Comparison of ENCODE assay signal across 8 mouse cellular contexts in genomic region chr4:45528355-45529198, GRCm38 (mm10). TPM values are rescaled to one million over a fixed set of nuclear protein-coding genes. Genes with fewer than 3 reads are reported as not detected.
DNase-seq lines count a peak whose midpoint lies in the region; ATAC-seq and TF ChIP-seq lines count a peak whose summit lies in the region.

No protein-coding gene starts in this region.

- no peak for ATAC-seq in hindbrain, embryonic 11.5 days (ENCODE audit: low FRiP score)
- no peak for ATAC-seq in liver, embryonic 11.5 days (replicated peaks; ENCODE audit: low FRiP score)

- DNase-seq in 3T3-L1 (ENCODE audit: low read depth, low spot score): peak; percentile 23
- peak; percentile 57 for DNase-seq in hindbrain, embryonic 11.5 days (ENCODE audit: low spot score)
- no peak for DNase-seq in liver, embryonic 11.5 days (ENCODE audit: low spot score)
- DNase-seq in yolk sac, embryonic 10.5 days (ENCODE audit: low spot score): peak; percentile 39
- no peak for DNase-seq in layer of hippocampus, adult 9-11 months
- no peak for DNase-seq in thymus, adult 18-20 months
- no peak for DNase-seq in left cerebral cortex, postnatal 36 days (ENCODE audit: low spot score in 2 of 2)

- peaks cover 8% of the 10 kb centered on the region; the same call in 1 of the 2 replicates for H3K27me3 ChIP-seq in hindbrain, embryonic 11.5 days (ENCODE audit: control insufficient read depth, insufficient read depth, low read length)
- peaks cover 4% of the 10 kb centered on the region; the same call in 1 of the 2 replicates for H3K27me3 ChIP-seq in liver, embryonic 11.5 days (replicated peaks; ENCODE audit: control insufficient read depth, insufficient read depth, low read length)

- H3K4me1 ChIP-seq in bone marrow, adult 2 months (ENCODE audit: control insufficient read depth, insufficient read depth, low read length): peaks cover 2% of the 10 kb centered on the region; the same call in 1 of the 2 replicates
- peaks cover 12% of the 10 kb centered on the region for H3K4me1 ChIP-seq in hindbrain, embryonic 11.5 days (replicated peaks; ENCODE audit: control insufficient read depth, insufficient read depth, low read length)
- H3K4me1 ChIP-seq in liver, embryonic 11.5 days (replicated peaks; ENCODE audit: control insufficient read depth, insufficient read depth, low read length): peaks cover 40% of the 10 kb centered on the region

- no peak for TF ChIP-seq CTCF in bone marrow, adult 2 months (IDR thresholded peaks at IDR 0.05; ENCODE audit: control insufficient read depth, insufficient read depth, low read length)

- H3K4me2 ChIP-seq in hindbrain, embryonic 11.5 days (replicated peaks; ENCODE audit: low read depth, low read length): peak overlapping the region; percentile 97
- H3K4me2 ChIP-seq in liver, embryonic 11.5 days: peak overlapping the region; percentile 99

- no peak for TF ChIP-seq POLR2A in bone marrow, adult 2 months (IDR thresholded peaks at IDR 0.05; ENCODE audit: borderline replicate concordance, control insufficient read depth, low read depth, low read length)

- H3K27ac ChIP-seq in bone marrow, adult 2 months (ENCODE audit: control insufficient read depth, insufficient read depth, low read depth, low read length, poor library complexity): no peak overlapping the region
- peak overlapping the region; percentile 4; the same call in 1 of the 2 replicates for H3K27ac ChIP-seq in hindbrain, embryonic 11.5 days (ENCODE audit: low read depth, low read length)
- 0 out of 2 replicates have a peak overlapping the region, but pooled peaks have one; percentile 80 for H3K27ac ChIP-seq in liver, embryonic 11.5 days (ENCODE audit: low read depth, low read length)

- intact Hi-C loops in left cerebral cortex, postnatal 36 days (cut with DNase I): loop anchor here (5.0 kb wide), 2 partner anchors 56 to 244 kb away; no protein-coding TSS in a partner anchor

- H3K36me3 ChIP-seq in hindbrain, embryonic 11.5 days (ENCODE audit: control insufficient read depth, insufficient read depth, low read length): no peaks in the 10 kb centered on the region
- peaks cover 2% of the 10 kb centered on the region; the same call in 1 of the 2 replicates for H3K36me3 ChIP-seq in liver, embryonic 11.5 days (ENCODE audit: control insufficient read depth, insufficient read depth, low read length)

- H3K4me3 ChIP-seq in bone marrow, adult 2 months (replicated peaks; ENCODE audit: control insufficient read depth, low read depth, low read length): peak overlapping the region; percentile 54
- H3K4me3 ChIP-seq in hindbrain, embryonic 11.5 days (ENCODE audit: low read depth, low read length): peak overlapping the region; percentile 74
- peak overlapping the region; percentile 79 for H3K4me3 ChIP-seq in liver, embryonic 11.5 days (ENCODE audit: low read depth, low read length)

- H3K9me3 ChIP-seq in hindbrain, embryonic 11.5 days (ENCODE audit: control insufficient read depth, low read length): no peaks in the 10 kb centered on the region
- no peaks in the 10 kb centered on the region for H3K9me3 ChIP-seq in liver, embryonic 11.5 days (ENCODE audit: control insufficient read depth, low read length)

- H3K9ac ChIP-seq in hindbrain, embryonic 11.5 days (ENCODE audit: low read depth, low read length): peak overlapping the region; percentile 75
- H3K9ac ChIP-seq in liver, embryonic 11.5 days (ENCODE audit: low read depth, low read length): peak overlapping the region; percentile 83

- WGBS in bone marrow, adult 2 months: 33% methylated on average over 21 of the region's 21 CpGs
- 3% methylated on average over 21 of the region's 21 CpGs for WGBS in hindbrain, embryonic 11.5 days
- WGBS in liver, embryonic 11.5 days: 6% methylated on average over 21 of the region's 21 CpGs

RNA-seq across cellular contexts. Expression of gene Shb, which starts 3.7 kb away (rescaled TPM):
- 2.8 and 6.5 TPM in 2 replicates for polyA plus RNA-seq in bone marrow, adult 2 months (2011; ENCODE audit: insufficient read depth, insufficient read length, low replicate concordance, missing spikeins)
- 4.2 and 6.2 TPM in 2 replicates for polyA plus RNA-seq in hindbrain, embryonic 11.5 days (2014; fragmentation: Nextera tagmentation; extraction: Ambion mirVana)
- 6.1 and 6.2 TPM in 2 replicates for polyA plus RNA-seq in liver, embryonic 11.5 days (2014; fragmentation: Nextera tagmentation; extraction: Ambion mirVana)
- 10 to 100 TPM; 11.5 to 14.5 TPM for total RNA-seq in left cerebral cortex, postnatal 36 days (2021)

Comparison
In these comparisons a context has a peak if more than half of its experiments do, and no peak if none do; other contexts are left out.
1. DNase-seq: peak in 3T3-L1 (single experiment), hindbrain, embryonic 11.5 days (single experiment) and yolk sac, embryonic 10.5 days (single experiment); none in liver, embryonic 11.5 days (single experiment), layer of hippocampus, adult 9-11 months (single experiment), thymus, adult 18-20 months (0 of 2) and left cerebral cortex, postnatal 36 days (0 of 2).
2. Peak in every context shown above with its lines, with median percentiles within 50 percentile points of each other: H3K4me3 ChIP-seq.